Mouse (Mus musculus) cerebellum, adult 2 months (tissue): ENCODE data around the gene Ranbp9.

Source experiments
- CTCF ChIP-seq: fragments of 200-500 bp; IDR thresholded peaks from 2 replicates; pipeline ENCODE4 v1.5.1; 2011; ENCODE audit warnings: low read depth, mild to moderate bottlenecking, control low read depth, low read length, moderate library complexity, borderline replicate concordance; ENCODE audit not compliant: insufficient read depth
- POLR2A ChIP-seq: fragments of 200-500 bp; IDR thresholded peaks from 2 replicates; pipeline ENCODE4 v1.6.1; 2011; ENCODE audit warnings: low read length, control low read depth, borderline replicate concordance; ENCODE audit not compliant: insufficient read depth

DNA sequence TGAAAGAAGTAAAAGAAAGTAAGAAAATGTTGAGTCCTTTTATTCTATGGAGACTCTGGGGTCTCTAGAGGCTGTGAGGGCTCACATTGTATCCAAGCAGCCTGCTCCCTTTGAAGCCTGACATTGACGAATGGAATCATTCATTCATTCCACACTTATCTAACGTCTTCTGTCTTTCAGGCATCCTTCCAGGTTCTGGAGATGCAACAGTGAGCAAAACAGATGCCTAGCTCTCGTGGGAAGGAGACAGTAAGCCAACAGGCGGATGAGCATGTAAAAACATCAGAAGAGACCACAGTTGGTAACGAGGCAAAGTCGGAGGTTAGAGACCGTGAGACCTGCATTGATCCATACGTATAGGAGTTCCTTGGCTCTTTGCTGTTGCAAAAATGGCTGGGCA, 36.3 kb upstream of the Ranbp9 start:
- no peak for TF ChIP-seq CTCF
- TF ChIP-seq POLR2A: no peak
